Mouse (Mus musculus) cerebellum, adult 2 months (tissue): ENCODE data around the gene Pgm3.

Experiments used
- CTCF ChIP-seq: fragments of 200-500 bp; IDR thresholded peaks from 2 replicates; pipeline ENCODE4 v1.5.1; 2011; ENCODE audit warnings: low read depth, mild to moderate bottlenecking, control low read depth, low read length, moderate library complexity, borderline replicate concordance; ENCODE audit not compliant: insufficient read depth
- POLR2A ChIP-seq: fragments of 200-500 bp; IDR thresholded peaks from 2 replicates; pipeline ENCODE4 v1.6.1; 2011; ENCODE audit warnings: low read length, control low read depth, borderline replicate concordance; ENCODE audit not compliant: insufficient read depth

GRCm38 (mm10) chr9:86617837-86618492 is 46.3 kb upstream of the Pgm3 start:
- TF ChIP-seq CTCF (no peak), POLR2A (no peak)
